Mouse (Mus musculus) lung, postnatal 14 days (tissue): ENCODE measurements around the gene Hck.

Source experiments
- DNase-seq: peaks from one replicate; pipeline ENCODE4 v3.0.0; 2021

The Hck gene

GRCm38 (mm10) chr2:153107046-153107766, 1.1 kb upstream of the Hck start:
- no peak for DNase-seq

GRCm38 (mm10) chr2:153107802-153108201, 466 bp upstream of the Hck start:
- DNase-seq = no peak

DNA sequence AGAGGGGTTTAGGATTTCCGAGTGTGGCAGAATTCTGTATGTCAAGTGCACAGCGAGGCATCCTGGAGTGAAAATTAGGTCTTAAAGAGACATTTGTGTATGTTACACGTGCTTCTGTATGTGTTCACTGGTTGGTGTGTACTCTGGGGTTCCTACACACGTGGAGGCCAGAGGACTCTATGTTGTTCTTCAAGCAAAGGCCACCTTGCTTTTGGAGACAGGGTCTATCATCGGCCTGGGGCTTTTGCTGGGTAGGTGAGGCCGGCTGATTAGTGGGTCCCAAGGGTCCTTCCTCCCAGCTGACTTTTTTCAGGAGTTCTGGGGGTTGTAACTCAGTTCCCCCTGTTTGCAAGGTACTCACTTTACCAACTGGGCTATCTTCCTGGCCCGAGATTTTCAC, 1.3 kb downstream of the Hck start:
- DNase-seq = no peak

GRCm38 (mm10) chr2:153111298-153111697, 3.0 kb downstream of the Hck start:
- no peak for DNase-seq

GRCm38 (mm10) chr2:153115679-153116081, 7.4 kb downstream of the Hck start:
- no peak for DNase-seq

GRCm38 (mm10) chr2:153117051-153117486, 8.8 kb downstream of the Hck start:
- DNase-seq = peak; percentile 13

DNA sequence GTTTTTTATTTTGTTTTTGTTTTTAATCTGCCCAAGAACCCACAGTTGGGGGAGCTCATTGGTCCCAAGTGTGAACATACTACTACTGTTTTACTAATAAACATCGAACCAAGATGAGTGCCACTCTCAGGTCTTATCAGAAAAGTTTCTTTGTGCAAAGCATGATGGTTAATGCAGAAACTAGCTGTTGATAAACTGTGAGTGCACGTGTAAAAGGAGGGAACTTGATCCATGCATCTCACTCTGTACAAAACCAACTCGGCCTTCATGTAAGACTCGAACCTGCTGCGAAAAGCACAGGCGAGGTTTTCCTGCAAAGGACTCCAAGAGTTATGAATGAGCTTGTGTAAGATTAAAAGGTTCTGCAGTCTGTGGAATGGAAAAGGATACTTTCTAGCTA, 11.2 kb downstream of the Hck start:
- no peak for DNase-seq

DNA sequence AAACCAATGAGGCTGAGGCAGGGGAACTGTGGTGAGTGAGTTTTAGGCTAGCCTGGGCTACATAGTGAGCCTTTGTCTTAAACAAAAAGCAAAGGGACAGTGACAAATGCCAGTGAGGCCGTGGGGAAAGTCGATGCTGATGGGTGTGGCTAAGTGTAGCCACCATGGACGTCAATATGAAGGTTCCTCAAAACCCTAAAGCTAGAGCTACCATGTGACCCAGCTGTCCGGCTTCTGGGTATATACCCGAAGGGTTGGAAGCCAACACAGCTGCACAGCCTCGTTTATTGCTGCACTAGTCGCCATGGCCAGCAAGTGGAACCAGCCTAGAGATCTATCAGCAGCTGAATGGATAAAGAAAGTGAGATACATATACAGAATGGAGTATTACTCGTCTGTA, 11.9 kb downstream of the Hck start:
- DNase-seq = no peak

DNA sequence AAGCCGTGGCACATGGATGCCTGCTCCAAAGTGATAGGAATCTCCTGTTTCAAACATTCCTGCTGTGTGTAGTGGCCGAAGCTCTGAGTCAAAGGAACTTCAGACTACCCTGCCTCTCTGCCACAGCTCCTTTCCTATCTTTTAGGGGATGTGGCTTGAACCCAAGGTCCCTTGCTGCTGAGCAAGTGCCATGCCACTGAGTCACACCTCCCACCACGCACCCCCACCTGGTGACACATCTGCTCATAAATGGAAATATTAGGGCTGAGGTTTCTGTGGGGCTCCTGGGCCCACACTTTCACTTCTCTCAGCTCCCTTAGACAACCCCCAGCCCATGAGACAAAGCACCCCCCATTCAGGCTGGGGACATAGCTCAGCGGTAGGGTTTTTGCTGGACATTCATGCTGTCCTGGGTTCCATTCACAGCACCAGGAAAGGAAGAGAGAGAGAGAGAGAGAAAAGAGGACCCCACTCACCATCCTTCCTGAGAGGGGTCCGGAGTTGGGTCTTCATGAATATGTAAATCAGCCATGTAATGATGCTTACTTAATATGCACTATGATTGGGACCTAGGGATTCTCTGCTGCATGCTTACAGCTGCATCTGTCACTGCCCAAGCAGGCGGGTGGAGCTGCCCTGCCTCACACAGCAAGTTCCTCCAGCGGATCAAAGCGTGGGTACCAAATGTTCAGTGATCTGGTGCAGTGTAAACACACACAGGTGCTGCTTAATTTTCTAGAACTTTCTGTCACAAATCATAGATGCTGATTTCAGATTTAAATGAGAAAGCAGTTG, 13.8 kb downstream of the Hck start:
- DNase-seq = no peak

GRCm38 (mm10) chr2:153122701-153123100, 14.4 kb downstream of the Hck start:
- no peak for DNase-seq

GRCm38 (mm10) chr2:153125875-153126274, 17.6 kb downstream of the Hck start:
- DNase-seq = no peak

GRCm38 (mm10) chr2:153131019-153131418, 22.8 kb downstream of the Hck start:
- peak; percentile 35 for DNase-seq

- DNase-seq = no peak
These were observed 26.0 kb downstream of the Hck start for GRCm38 (mm10) chr2:153134237-153134636.

- DNase-seq = peak; percentile 51
These were observed 27.9 kb downstream of the Hck start for GRCm38 (mm10) chr2:153136211-153136610.

- DNase-seq = no peak
These were observed 30.9 kb downstream of the Hck start for GRCm38 (mm10) chr2:153139158-153139557.

GRCm38 (mm10) chr2:153139996-153140613, 31.8 kb downstream of the Hck start:
- DNase-seq = peak; percentile 59

DNA sequence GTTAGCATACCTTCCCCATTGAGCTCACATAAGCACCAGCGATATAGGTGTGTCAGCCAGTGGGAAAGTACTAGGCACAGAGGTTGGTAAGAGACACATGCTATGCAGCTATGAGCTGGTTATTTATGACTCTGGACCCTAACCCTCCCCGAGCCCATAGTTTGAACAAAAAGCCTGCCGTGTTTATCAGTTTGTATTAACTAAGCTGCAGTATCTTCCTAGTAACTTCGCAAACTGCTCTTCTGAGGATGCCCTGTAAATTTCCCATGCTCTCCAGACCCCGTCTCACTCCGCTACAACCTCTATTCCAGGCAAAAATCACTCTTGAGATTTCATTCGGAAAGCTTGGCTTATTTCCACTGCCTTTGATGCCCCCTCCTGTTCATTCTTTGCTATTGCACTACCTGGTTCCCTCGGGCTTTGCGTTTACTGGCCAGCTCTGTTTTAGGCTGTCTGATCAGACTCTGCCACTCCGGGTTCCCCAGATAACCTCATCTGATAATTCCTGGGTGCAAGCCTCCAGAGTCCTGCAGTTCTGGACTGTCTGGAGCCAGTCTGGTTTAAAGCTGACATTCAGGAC, 34.4 kb downstream of the Hck start:
- DNase-seq = peak; percentile 72

GRCm38 (mm10) chr2:153145346-153145745, 37.1 kb downstream of the Hck start:
- DNase-seq = no peak

DNA sequence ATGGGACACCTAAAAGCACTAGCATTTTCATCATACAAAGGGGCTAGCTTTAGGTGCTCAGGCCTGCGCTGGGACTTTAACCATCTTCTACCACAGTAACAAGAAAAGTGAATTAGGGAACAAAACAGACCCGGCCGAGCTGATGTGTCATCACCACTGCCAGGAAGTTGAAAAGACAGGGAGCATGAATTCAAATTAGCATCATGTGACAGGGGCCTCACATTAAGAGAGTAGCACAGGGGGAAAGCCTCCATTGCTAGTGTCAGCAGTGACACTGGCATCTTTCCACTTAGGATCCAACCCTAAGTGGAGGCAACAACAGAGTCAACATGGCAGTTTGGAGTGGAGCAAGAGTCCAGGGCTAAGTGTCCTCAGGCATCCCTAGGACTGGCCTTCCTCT, 39.0 kb downstream of the Hck start:
- no peak for DNase-seq

DNA sequence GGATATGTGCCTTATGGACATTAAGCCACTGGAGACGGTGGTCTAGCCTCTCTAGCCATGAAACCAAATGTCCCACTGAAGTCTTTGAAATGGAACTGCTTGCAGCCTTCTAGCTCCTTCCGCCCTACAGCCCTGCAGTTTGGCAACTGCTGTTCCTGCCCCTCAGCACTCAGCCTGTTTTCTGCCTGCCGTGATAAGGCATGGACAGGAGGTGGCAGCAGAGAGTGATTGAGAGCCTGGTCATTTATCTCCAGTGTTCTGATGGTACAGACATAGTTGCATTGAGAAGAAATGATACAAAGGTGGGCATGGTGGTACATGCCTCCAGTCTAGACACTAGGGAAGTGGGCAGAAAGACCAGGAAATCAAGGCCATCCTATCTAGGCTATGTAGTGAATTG, 39.4 kb downstream of the Hck start:
- peak; percentile 80 for DNase-seq

- DNase-seq = no peak
These were observed 41.5 kb downstream of the Hck start for GRCm38 (mm10) chr2:153149742-153150141.

DNA sequence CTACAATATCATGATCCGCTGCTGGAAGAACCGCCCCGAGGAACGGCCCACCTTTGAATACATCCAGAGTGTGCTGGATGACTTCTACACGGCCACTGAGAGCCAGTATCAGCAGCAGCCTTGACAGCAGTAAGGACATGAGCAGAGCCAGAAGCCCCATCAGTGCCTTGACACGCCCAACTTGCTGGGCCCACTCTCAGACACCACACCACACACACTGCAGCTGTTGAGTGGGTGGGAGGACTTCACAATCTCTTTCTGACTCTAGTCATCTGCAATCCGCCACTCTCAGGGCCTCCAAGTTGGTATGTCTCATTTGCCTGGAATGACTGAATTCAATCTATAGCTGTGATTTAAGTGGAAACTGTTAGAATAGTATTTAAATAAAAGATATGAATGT, 42.8 kb downstream of the Hck start:
- no peak for DNase-seq

- DNase-seq = no peak
These were observed 43.8 kb downstream of the Hck start for GRCm38 (mm10) chr2:153151926-153152665.
